Mouse (Mus musculus) frontal cortex, postnatal 10 days (tissue): ENCODE measurements around the gene Fam78a.

Experiments used
- DNase-seq, 2 experiments: peaks; one replicate each; pipeline ENCODE4 v3.0.0; 2022; ENCODE audit warnings: low spot score in 2 of 2, mixed read lengths in 1 of 2

Gene Fam78a

GRCm38 (mm10) chr2:32084111-32084871 lies at the start of gene Fam78a:
TSS of gene Fam78a (minus strand) at chr2:32084857.
- peak in 1 of 2 experiments; percentile 29 for DNase-seq

DNA sequence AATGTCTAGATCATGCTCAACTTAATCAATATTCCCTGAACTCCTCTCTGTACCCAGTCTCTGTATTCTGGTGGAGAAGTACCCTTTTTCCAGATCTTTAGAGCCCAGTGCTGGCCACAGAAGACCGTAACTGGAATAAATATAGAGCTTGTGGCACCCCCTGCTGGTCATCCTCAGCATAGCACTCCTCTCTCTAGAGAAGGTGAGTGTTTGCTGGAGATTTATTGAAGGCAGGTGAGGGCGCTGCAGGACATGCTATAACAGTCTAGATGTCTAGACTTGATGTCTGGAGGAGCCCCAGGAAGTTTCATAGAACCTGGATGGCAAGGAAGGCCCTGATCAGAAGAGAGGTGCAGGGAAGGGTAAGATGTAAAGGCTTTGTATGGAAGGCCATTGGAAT lies 49.4 kb upstream of the Fam78a start:
- DNase-seq: peak; percentile 71 to 79

- DNase-seq: no peak
These were observed 47.9 kb upstream of the Fam78a start for GRCm38 (mm10) chr2:32132567-32132992.

- no peak for DNase-seq
These were observed 47.4 kb upstream of the Fam78a start for GRCm38 (mm10) chr2:32131866-32132566.

DNA sequence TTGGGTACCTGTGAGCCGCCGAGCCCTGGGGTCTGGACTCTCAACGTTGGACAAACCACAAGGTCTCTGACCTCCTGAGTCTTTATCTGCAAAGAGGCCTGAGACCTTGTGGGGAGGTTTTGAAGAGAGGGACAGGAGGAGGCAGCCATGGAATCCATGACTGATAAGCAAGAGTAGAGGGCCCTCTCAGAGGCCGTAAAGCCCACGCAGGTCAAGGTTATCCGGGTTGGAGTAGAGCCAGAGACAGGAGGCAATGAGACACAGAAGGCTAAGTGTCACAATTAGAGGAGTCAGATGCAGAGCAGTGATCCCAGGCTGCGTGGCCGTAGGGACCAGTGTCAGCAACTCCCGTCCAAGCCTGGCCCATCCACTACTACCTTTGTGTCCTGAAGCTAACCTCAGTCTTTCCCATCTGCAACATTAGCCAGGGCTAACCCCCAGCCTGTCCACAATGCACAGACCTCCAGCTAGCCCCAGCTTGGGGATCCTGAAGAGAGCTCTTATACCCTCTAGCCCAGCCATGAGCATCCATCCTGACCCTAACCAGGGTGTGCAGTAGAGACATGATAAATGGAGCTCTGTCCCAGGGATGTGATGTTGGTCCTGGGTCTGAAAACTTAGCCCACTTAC lies 46.7 kb upstream of the Fam78a start:
- DNase-seq: no peak

DNA sequence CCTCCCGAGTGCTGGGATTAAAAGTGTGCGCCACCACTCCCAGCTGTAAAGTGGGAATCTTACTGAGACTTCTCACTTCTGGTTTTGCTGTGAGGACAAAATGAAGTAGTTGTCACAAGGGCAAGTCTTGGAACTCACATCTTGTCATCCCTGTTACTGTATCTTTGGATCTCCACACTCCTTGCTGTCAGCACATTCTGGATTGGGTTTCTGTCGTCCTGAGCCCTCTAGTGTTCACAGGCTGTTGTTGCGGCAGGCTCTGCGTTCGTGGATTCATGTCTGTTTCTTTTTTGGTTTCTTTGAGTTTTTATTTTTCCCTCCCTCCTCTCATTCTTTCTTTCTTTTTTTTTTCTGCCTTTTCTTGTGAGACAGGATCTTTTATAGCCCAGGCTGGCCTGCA lies 45.8 kb upstream of the Fam78a start:
- peak in 1 of 2 experiments; percentile 53 for DNase-seq

GRCm38 (mm10) chr2:32129383-32130074 lies 44.9 kb upstream of the Fam78a start:
- DNase-seq: no peak

- no peak for DNase-seq
These were observed 43.8 kb upstream of the Fam78a start for GRCm38 (mm10) chr2:32128536-32128841.

DNA sequence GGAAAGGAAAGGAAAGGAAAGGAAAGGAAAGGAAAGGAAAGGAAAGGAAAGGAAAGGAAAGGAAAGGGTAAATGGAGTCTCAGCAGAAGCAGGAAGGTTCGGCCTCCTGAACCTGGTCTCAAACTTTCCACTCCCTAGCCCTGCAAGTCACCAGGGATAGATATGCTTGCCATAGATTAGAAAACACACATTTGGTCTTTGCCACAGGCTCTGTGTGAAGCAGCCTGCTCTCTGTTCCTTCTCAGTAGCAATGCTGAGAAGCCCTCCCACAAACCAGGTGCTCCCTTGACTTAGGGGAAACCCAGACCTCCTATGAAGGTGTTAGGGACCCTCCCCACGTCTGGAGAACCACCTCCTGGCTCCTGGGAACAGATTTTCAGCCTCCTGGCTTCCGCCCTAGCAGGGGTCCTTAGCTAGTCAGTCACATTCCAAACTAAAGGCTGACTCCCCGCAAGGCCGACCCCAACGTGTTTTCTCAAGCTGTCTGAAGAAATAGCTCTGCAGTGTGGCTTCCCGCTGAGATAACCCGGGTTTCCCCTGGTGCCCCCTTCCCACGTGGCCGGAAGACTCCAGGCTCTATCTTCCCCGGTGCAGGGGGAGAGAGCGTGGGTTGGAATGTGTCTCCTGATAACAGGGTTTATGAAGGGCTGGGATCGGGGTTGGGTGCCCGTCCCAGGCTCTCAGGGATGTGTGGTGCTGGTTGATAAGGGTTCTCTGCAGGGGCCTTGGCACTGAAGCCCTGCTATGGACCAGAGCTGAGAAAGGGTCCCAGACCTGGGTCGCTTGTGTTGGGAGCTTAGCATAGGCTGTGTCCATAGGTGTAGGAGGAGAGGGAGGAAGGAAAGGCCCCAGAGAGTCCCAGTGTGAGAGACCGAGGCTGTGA lies 43.2 kb upstream of the Fam78a start:
- DNase-seq: no peak

GRCm38 (mm10) chr2:32121785-32122184 lies 37.1 kb upstream of the Fam78a start:
- no peak for DNase-seq

GRCm38 (mm10) chr2:32121150-32121549 lies 36.5 kb upstream of the Fam78a start:
- no peak for DNase-seq

GRCm38 (mm10) chr2:32119802-32120750 lies 35.4 kb upstream of the Fam78a start:
- no peak for DNase-seq

DNA sequence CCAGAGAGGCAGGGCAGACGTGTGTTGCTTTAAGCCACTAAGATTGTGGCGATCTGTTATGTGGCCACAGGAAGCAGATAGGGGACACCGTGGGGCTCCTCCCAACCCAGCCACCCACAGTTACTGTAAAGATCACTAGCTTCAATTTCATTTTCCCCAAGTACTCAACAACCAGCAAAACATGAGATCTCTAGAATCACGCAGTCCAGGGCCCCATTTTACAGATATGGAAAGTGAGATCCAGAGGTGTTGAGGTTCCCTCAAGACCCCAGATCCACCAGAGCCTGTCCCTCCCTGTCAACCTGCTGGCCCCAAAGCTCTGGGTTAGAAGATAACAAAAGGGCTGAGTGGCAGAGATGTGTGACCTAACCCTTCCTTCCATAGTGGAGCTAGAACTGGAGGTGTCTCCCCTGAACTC lies 31.2 kb upstream of the Fam78a start:
- no peak for DNase-seq

DNA sequence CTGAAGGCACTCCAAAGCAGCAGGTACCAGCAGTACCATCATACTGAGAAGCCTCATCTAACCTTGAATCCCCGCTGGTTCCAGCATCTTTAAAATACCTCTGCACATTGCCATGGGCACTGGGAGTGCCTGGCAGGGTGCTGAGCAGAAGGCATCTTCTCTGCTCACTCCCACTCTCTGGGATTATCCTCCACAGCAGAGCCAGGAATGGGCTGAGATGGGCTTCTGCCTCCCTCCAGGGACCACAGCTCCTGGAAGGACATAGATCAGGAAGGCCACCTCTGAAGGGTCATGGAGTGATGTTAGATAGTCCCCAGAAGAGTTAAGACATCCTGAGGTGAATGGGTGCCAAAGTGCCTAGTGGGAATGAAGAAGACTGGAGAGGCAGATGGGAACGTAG lies 27.9 kb upstream of the Fam78a start:
- DNase-seq: no peak

- DNase-seq: no peak
These were observed 26.6 kb upstream of the Fam78a start for GRCm38 (mm10) chr2:32111268-32111667.

GRCm38 (mm10) chr2:32105930-32106329 lies 21.3 kb upstream of the Fam78a start:
- no peak for DNase-seq

- DNase-seq: no peak
These were observed 20.7 kb upstream of the Fam78a start for GRCm38 (mm10) chr2:32105117-32105913.

DNA sequence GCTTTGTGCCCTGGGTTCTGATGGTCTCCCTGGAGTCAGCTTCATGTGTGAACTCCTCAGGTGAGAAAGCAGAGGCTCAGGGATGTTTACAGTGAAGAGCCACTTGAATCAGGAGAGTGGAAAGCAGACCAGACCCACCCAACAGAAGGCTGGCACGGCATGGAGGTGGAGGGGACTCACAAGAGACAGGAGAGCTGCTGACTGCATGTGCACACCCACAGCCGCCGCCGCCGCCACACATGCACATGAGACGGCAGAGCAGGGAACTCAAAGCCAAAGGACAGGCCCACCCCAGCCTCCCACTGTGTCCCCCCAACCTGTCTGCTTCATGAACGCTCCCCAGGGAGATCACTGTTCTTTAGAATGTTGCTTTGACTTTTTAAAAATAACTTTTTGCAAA lies 19.5 kb upstream of the Fam78a start:
- no peak for DNase-seq

GRCm38 (mm10) chr2:32103557-32103956 lies 18.9 kb upstream of the Fam78a start:
- DNase-seq: no peak
